Mouse (Mus musculus) stomach, embryonic 16.5 days (tissue): ENCODE data around the gene Rpl10-ps3. TPM values are rescaled to one million over a fixed set of nuclear protein-coding genes. Genes with fewer than 3 reads are reported as not detected.

Source experiments
- ATAC-seq: fragments of 200-750 bp; cut with Nextera tagmentation; 2 replicates; pipeline ENCODE4 v1.8.0; 2017; ENCODE audit warnings: moderate number of reproducible peaks, moderate TSS enrichment; ENCODE audit not compliant: insufficient read depth, low FRiP score
- H3K27ac ChIP-seq: fragments of 300-500 bp; sonication (generic); 2 replicates; pipeline ENCODE4 v1.5.1; 2014; ENCODE audit warnings: low read length
- H3K27me3 ChIP-seq: fragments of 300-500 bp; sonication (generic); 2 replicates; pipeline ENCODE4 v1.6.1; 2014; ENCODE audit warnings: low read length, control low read depth, mixed read lengths; ENCODE audit not compliant: control insufficient read depth, insufficient read depth
- H3K36me3 ChIP-seq: fragments of 300-500 bp; sonication (generic); 2 replicates; pipeline ENCODE4 v1.6.1; 2014; ENCODE audit warnings: low read length; ENCODE audit not compliant: control insufficient read depth, insufficient read depth
- H3K4me1 ChIP-seq: fragments of 300-500 bp; sonication (generic); 2 replicates; pipeline ENCODE4 v1.6.1; 2014; ENCODE audit warnings: low read length, control low read depth, mixed read lengths; ENCODE audit not compliant: control insufficient read depth, insufficient read depth
- H3K4me2 ChIP-seq: fragments of 300-500 bp; sonication (generic); 2 replicates; pipeline ENCODE4 v1.6.1; 2014; ENCODE audit warnings: low read depth, low read length, mixed read lengths
- H3K4me3 ChIP-seq: fragments of 300-500 bp; sonication (generic); replicated peaks from 2 replicates; pipeline ENCODE4 v1.5.1; 2014; ENCODE audit warnings: mild to moderate bottlenecking, low read length
- H3K9ac ChIP-seq: fragments of 300-500 bp; sonication (generic); 2 replicates; pipeline ENCODE4 v1.6.1; 2014; ENCODE audit warnings: low read length
- H3K9me3 ChIP-seq: fragments of 300-500 bp; sonication (generic); replicated peaks from 2 replicates; pipeline ENCODE4 v1.6.1; 2016; ENCODE audit warnings: low read length, control low read depth; ENCODE audit not compliant: control insufficient read depth
- WGBS: fragments of 180-500 bp; shearing (Covaris S2); extraction: QIAGEN DNeasy Blood & Tissue Kit; methylation state at CpG from one replicate; pipeline ENCODE4 v1.1.7; 2014; 5-methylcytosine and 5-hydroxymethylcytosine counted together
- polyA plus RNA-seq: library from polyadenylated mRNA; unstranded; fragments of >200 nt; fragmentation: Nextera tagmentation; extraction: Ambion mirVana; gene quantifications from 2 replicates; pipeline ENCODE4 v1.2.1, GENCODE M21; 2015

Gene Rpl10-ps3
- polyA plus RNA-seq, result 229 and 338 TPM in 2 replicates

DNA sequence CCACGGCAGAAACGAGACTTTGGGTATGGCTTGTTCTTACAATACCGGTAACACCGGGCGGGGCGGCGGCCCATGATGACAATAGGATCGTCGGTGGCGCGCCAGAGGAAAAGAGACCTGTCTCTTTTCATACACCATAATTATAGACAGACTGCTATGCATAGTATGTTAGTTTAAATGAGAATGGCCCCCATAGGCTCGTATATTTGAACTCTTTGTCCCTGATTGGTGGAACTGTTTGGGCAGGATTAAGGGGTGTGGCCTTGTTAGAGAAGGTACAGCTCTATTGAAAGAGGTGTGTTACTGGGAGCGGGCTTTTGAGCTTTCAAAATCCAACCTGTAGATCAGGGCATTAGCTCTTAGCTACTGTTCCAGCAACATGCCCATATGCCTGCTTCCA lies at the start of gene Rpl10-ps3:
Gene Rpl10-ps3, minus strand, starts transcription at position 101 of the 400 bp plus-strand sequence.
- Histone ChIP-seq H3K27ac (no peak within 1 kb of the TSS), H3K4me3 (no peak within 1 kb of the TSS), H3K9ac (no peak within 1 kb of the TSS), H3K4me2 (no peak within 1 kb of the TSS), H3K9me3 (no peaks in the 10 kb centered on the region), H3K36me3 (no peaks in the 10 kb centered on the region), H3K4me1 (no peaks in the 10 kb centered on the region), H3K27me3 (no peaks in the 10 kb centered on the region)
- no peak for ATAC-seq
- 91% methylated on average over 10 of the region's 13 CpGs for WGBS

DNA sequence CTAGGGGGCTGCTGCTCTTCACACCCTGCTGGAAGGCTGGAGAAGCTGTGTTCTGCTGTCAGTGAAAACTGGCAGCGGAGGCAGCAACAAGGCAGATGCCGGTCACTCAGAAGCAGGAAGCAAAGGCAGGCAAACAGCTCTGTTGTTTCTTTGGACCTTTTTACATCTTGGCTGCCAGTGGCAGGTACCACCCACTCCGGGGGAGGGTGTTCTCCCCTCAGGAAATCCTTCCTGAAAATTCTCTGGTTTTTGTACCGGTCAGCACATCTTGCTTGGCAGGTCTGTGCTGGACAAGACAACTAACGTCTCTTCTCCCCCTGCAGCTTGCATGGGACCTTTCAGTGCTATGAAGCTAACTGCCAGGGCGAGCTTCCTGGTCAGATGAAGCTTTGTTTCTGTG lies 30.8 kb upstream of the Rpl10-ps3 start:
- no peaks in the 10 kb centered on the region for H3K36me3 ChIP-seq
- ATAC-seq, result no peak
- no peak overlapping the region for H3K4me2 ChIP-seq
- H3K27me3 ChIP-seq, result no peaks in the 10 kb centered on the region
- 55% methylated on average over 6 of the region's 6 CpGs for WGBS
- H3K4me1 ChIP-seq, result no peaks in the 10 kb centered on the region
- 0 out of 2 replicates have a peak, but pooled peaks cover 4% of the 10 kb centered on the region for H3K9me3 ChIP-seq
- H3K4me3 ChIP-seq, result no peak overlapping the region
- no peak overlapping the region for H3K9ac ChIP-seq
- H3K27ac ChIP-seq, result no peak overlapping the region

- Histone ChIP-seq H3K4me2 (no peak overlapping the region), H3K4me1 (no peaks in the 10 kb centered on the region), H3K9me3 (0 out of 2 replicates have a peak, but pooled peaks cover 4% of the 10 kb centered on the region), H3K27me3 (no peaks in the 10 kb centered on the region), H3K4me3 (no peak overlapping the region), H3K9ac (no peak overlapping the region), H3K27ac (no peak overlapping the region), H3K36me3 (no peaks in the 10 kb centered on the region)
- WGBS, result 82% methylated on average over 5 of the region's 5 CpGs
- no peak for ATAC-seq
Measured at GRCm38 (mm10) chr9:50374666-50375065, 29.9 kb upstream of the Rpl10-ps3 start.

GRCm38 (mm10) chr9:50368551-50369297 lies 24.0 kb upstream of the Rpl10-ps3 start:
- Histone ChIP-seq H3K9ac (no peak overlapping the region), H3K4me3 (no peak overlapping the region), H3K4me1 (no peaks in the 10 kb centered on the region), H3K27ac (no peak overlapping the region), H3K27me3 (no peaks in the 10 kb centered on the region), H3K9me3 (no peaks in the 10 kb centered on the region), H3K4me2 (no peak overlapping the region), H3K36me3 (no peaks in the 10 kb centered on the region)
- 72% methylated on average over 8 of the region's 8 CpGs for WGBS
- no peak for ATAC-seq

DNA sequence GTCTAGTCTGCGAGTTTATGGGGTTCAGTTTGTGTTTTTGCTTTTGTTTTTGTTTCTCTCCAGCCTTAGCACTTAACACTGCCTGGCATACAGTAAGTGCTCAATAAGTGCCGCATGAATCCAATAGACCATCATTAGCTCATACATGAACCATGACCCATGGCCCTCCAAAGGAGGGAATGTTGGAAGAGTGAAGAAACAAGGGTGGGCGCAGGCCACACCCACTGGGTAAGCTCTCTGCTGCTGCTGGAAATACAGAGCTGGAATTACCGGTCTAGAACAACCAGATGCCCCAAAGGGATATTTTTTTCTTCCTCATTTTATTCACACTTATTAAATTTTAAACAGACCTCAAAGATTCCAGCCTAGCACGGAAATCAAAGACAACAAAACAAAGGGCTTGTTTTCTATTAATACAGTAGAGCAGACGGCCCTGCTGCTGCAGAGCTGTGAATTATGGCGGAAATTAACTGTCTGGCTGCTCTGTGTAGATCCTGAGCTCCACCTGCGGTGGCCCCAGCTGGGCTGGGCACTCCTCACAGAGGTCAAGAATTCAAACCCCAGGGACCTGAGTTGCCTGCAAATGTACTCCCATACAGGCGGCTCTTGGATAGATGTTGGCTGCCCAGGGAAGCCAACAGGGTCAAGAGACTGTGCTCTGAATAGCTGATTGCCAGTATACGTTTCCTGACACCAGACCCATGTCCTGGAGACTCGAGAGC lies 20.5 kb upstream of the Rpl10-ps3 start:
- Histone ChIP-seq H3K36me3 (no peaks in the 10 kb centered on the region), H3K4me3 (no peak overlapping the region), H3K27ac (no peak overlapping the region), H3K9ac (no peak overlapping the region), H3K4me1 (no peaks in the 10 kb centered on the region), H3K27me3 (no peaks in the 10 kb centered on the region), H3K4me2 (no peak overlapping the region), H3K9me3 (no peaks in the 10 kb centered on the region)
- peak; percentile 62; the same call in 1 of the 2 replicates for ATAC-seq
- WGBS, result 44% methylated on average over 11 of the region's 11 CpGs

DNA sequence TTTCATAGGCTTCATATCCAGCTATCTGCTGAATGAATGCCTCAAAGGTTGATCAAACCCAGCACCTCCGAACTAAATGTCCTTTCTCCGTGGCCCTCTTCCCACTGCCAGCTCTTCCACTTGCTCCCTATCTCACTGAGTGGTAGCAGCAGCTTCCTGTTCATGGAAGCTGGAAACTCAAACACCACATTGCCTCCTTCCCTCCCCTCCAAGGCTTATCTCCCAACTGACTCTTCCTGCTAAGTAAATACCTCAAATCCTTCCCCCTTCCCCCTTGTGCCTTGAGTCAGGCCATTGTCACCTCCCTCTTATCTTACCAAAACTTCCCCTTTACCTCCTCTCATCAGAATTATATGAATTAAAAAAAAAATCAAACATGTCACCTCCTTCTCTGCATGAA lies 19.2 kb upstream of the Rpl10-ps3 start:
- H3K4me2 ChIP-seq, result no peak overlapping the region
- ATAC-seq, result no peak
- no peaks in the 10 kb centered on the region for H3K9me3 ChIP-seq
- 67% methylated on average over 2 of the region's 2 CpGs for WGBS
- H3K27me3 ChIP-seq, result no peaks in the 10 kb centered on the region
- H3K4me1 ChIP-seq, result no peaks in the 10 kb centered on the region
- H3K27ac ChIP-seq, result no peak overlapping the region
- H3K4me3 ChIP-seq, result no peak overlapping the region
- no peaks in the 10 kb centered on the region for H3K36me3 ChIP-seq
- no peak overlapping the region for H3K9ac ChIP-seq

DNA sequence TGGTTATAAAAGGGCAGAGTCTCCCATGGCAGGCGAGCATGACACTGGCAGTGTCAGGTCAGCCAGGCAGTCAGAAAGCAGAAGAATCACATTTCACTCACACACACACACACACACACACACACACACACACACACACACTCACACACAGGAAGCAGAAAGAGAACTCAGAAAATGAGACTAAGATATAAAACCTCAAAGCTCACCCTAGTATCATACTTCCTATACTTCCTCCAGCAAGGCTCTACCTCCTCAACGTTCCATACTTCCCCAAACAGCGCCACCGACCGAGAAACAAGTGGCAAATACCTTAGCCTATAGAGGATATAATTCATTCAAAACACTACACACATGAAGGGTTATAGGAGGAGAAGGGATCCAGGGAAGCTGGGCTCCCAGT lies 18.5 kb upstream of the Rpl10-ps3 start:
- Histone ChIP-seq H3K4me3 (no peak overlapping the region), H3K9ac (no peak overlapping the region), H3K4me1 (no peaks in the 10 kb centered on the region), H3K9me3 (no peaks in the 10 kb centered on the region), H3K4me2 (no peak overlapping the region), H3K36me3 (no peaks in the 10 kb centered on the region), H3K27ac (no peak overlapping the region), H3K27me3 (no peaks in the 10 kb centered on the region)
- 69% methylated on average over 5 of the region's 5 CpGs for WGBS
- no peak for ATAC-seq

DNA sequence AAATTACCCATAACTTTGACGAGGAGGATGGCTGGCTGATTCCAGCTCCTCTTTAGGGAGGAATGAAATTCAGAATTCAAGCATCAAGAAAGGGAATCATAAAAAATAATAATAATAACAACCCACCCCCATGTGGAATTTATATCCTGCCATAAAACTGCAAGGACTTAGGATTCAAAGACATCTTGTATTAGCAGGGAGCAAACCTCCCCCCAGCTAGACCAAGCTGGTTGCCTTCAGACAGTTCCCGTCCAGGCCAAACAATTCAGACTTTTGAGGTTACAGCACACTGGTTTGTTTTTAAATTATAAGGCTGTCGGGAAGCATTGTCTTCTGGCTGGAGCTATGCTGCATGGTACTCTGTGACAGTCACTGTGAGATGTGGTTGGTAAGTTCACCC lies 17.8 kb upstream of the Rpl10-ps3 start:
- 47% methylated on average over 3 of the region's 3 CpGs for WGBS
- Histone ChIP-seq H3K4me2 (no peak overlapping the region), H3K9ac (no peak overlapping the region)

GRCm38 (mm10) chr9:50360370-50360769 lies 15.6 kb upstream of the Rpl10-ps3 start:
- WGBS, result 71% methylated on average over 3 of the region's 3 CpGs
- no peak overlapping the region for H3K4me2 ChIP-seq
- ATAC-seq, result no peak
- H3K4me1 ChIP-seq, result no peaks in the 10 kb centered on the region
- H3K4me3 ChIP-seq, result no peak overlapping the region
- no peaks in the 10 kb centered on the region for H3K9me3 ChIP-seq
- H3K36me3 ChIP-seq, result no peaks in the 10 kb centered on the region
- H3K9ac ChIP-seq, result no peak overlapping the region
- no peak overlapping the region for H3K27ac ChIP-seq
- H3K27me3 ChIP-seq, result no peaks in the 10 kb centered on the region

More for the DNA sequence above, 17.8 kb upstream of the Rpl10-ps3 start:
- ATAC-seq, result no peak
- Histone ChIP-seq H3K4me1 (no peaks in the 10 kb centered on the region), H3K9me3 (no peaks in the 10 kb centered on the region), H3K27ac (no peak overlapping the region), H3K4me3 (no peak overlapping the region), H3K27me3 (no peaks in the 10 kb centered on the region), H3K36me3 (no peaks in the 10 kb centered on the region)
